Mouse (Mus musculus) liver, adult 2 months (tissue): Measurements from ENCODE around the gene Zmynd8. TPM values are rescaled to one million over a fixed set of nuclear protein-coding genes. Genes with fewer than 3 reads are reported as not detected.

ENCODE experiments used
- DNase-seq: peaks from one replicate; pipeline ENCODE4 v3.0.0-alpha.2; 2011; ENCODE audit warnings: low read depth, low spot score; ENCODE audit errors: extremely low read depth
- H3K27ac ChIP-seq: fragments of 200-500 bp; replicated peaks from 2 replicates; pipeline ENCODE4 v1.5.1; 2012; ENCODE audit warnings: low read depth, mild to moderate bottlenecking, control low read depth, inconsistent platforms, low read length; ENCODE audit not compliant: insufficient read depth
- H3K27me3 ChIP-seq: fragments of 200-500 bp; 2 replicates; pipeline ENCODE4 v1.6.1; 2012; ENCODE audit warnings: mild to moderate bottlenecking, moderate library complexity, low read length, inconsistent platforms; ENCODE audit not compliant: control insufficient read depth, insufficient read depth
- H3K36me3 ChIP-seq: fragments of 200-500 bp; 2 replicates; pipeline ENCODE4 v1.6.1; 2012; ENCODE audit warnings: low read length, inconsistent platforms; ENCODE audit not compliant: control insufficient read depth, insufficient read depth
- H3K4me1 ChIP-seq: fragments of 200-500 bp; 2 replicates; pipeline ENCODE4 v1.6.1; 2011; ENCODE audit warnings: low read length; ENCODE audit not compliant: control insufficient read depth, insufficient read depth
- H3K4me3 ChIP-seq: fragments of 200-500 bp; 2 replicates; pipeline ENCODE4 v1.5.1; 2011; ENCODE audit warnings: low read depth, mild to moderate bottlenecking, control low read depth, low read length, moderate library complexity; ENCODE audit not compliant: insufficient read depth
- H3K79me2 ChIP-seq: fragments of 200-500 bp; 2 replicates; pipeline ENCODE4 v1.6.1; 2012; ENCODE audit warnings: inconsistent platforms, mild to moderate bottlenecking, low read length, moderate library complexity; ENCODE audit not compliant: control insufficient read depth, insufficient read depth
- H3K9ac ChIP-seq: fragments of 200-500 bp; 2 replicates; pipeline ENCODE4 v1.6.1; 2012; ENCODE audit warnings: low read depth, mild to moderate bottlenecking, control low read depth, inconsistent platforms, low read length
- CTCF ChIP-seq: fragments of 200-500 bp; IDR thresholded peaks from 2 replicates; pipeline ENCODE4 v1.5.1; 2011; ENCODE audit warnings: low read depth, low read length, control low read depth
- POLR2A ChIP-seq: fragments of 200-500 bp; IDR thresholded peaks from 2 replicates; pipeline ENCODE4 v1.6.1; 2011; ENCODE audit warnings: low read length, control low read depth; ENCODE audit not compliant: insufficient read depth; ENCODE audit errors: extremely low read depth
- WGBS: fragments of 180-500 bp; shearing (Covaris S2); methylation state at CpG from one replicate; pipeline ENCODE4 v1.1.7; 2018; 5-methylcytosine and 5-hydroxymethylcytosine counted together
- polyA plus RNA-seq: library from polyadenylated mRNA; depleted of rRNA; stranded (reverse); fragments of >200 nt; gene quantifications from 2 replicates; pipeline ENCODE4 v1.2.3, GENCODE M21; 2012
- total RNA-seq: library from RNA; depleted of rRNA; stranded (reverse); fragments of >200 nt; gene quantifications from 2 replicates; pipeline ENCODE4 v1.2.3, GENCODE M21; 2014

The Zmynd8 gene
- total and polyA plus RNA-seq, 2 experiments: 7.8 to 10.0 TPM

GRCm38 (mm10) chr2:165906332-165906945 lies 7.6 kb upstream of the Zmynd8 start:
- DNase-seq: no peak
- Histone ChIP-seq H3K27ac (no peak overlapping the region), H3K9ac (no peak overlapping the region), H3K4me1 (no peaks in the 10 kb centered on the region), H3K36me3 (no peaks in the 10 kb centered on the region), H3K79me2 (no peaks in the 10 kb centered on the region), H3K4me3 (no peak overlapping the region), H3K27me3 (no peaks in the 10 kb centered on the region)
- WGBS: 44% methylated on average over 15 of the region's 15 CpGs
- TF ChIP-seq CTCF: no peak
- TF ChIP-seq POLR2A: no peak

- Histone ChIP-seq H3K4me1 (peaks cover 11% of the 10 kb centered on the region), H3K27ac (peak overlapping the region; percentile 44; the same call in 1 of the 2 replicates), H3K4me3 (no peak overlapping the region), H3K27me3 (no peaks in the 10 kb centered on the region), H3K9ac (no peak overlapping the region), H3K79me2 (no peaks in the 10 kb centered on the region), H3K36me3 (no peaks in the 10 kb centered on the region)
- 62% methylated on average over 3 of the region's 3 CpGs for WGBS
- no peak for DNase-seq
- TF ChIP-seq POLR2A: no peak
- TF ChIP-seq CTCF: no peak
These were observed 2.2 kb upstream of the Zmynd8 start for GRCm38 (mm10) chr2:165901127-165901384.

GRCm38 (mm10) chr2:165900351-165901126 lies 1.7 kb upstream of the Zmynd8 start:
- no peaks in the 10 kb centered on the region for H3K36me3 ChIP-seq
- H3K4me1 ChIP-seq: peaks cover 14% of the 10 kb centered on the region
- TF ChIP-seq CTCF: 0 out of 2 replicates have a peak, but pooled peaks have one; percentile 11
- TF ChIP-seq POLR2A: no peak
- no peaks in the 10 kb centered on the region for H3K79me2 ChIP-seq
- 47% methylated on average over 23 of the region's 23 CpGs for WGBS
- no peak for DNase-seq
- H3K27me3 ChIP-seq: no peaks in the 10 kb centered on the region
- H3K4me3 ChIP-seq: peak overlapping the region; percentile 8; the same call in 1 of the 2 replicates
- peak overlapping the region; percentile 44 for H3K27ac ChIP-seq
- peak overlapping the region; percentile 26; the same call in 1 of the 2 replicates for H3K9ac ChIP-seq

- Histone ChIP-seq H3K36me3 (no peaks in the 10 kb centered on the region), H3K27ac (no peak overlapping the region), H3K4me3 (no peak overlapping the region), H3K9ac (no peak overlapping the region), H3K27me3 (no peaks in the 10 kb centered on the region), H3K79me2 (no peaks in the 10 kb centered on the region), H3K4me1 (peaks cover 14% of the 10 kb centered on the region)
- DNase-seq: peak; percentile 52
- WGBS: 14% methylated on average over 3 of the region's 3 CpGs
- no peak for TF ChIP-seq POLR2A
- TF ChIP-seq CTCF: no peak
These were observed 1.1 kb upstream of the Zmynd8 start for GRCm38 (mm10) chr2:165899923-165900322.

GRCm38 (mm10) chr2:165899474-165899873 lies 658 bp upstream of the Zmynd8 start:
- TF ChIP-seq POLR2A: no peak
- TF ChIP-seq CTCF: peak; percentile 22; the same call in 1 of the 2 replicates
- no peaks in the 10 kb centered on the region for H3K27me3 ChIP-seq
- WGBS: 68% methylated on average over 6 of the region's 6 CpGs
- no peak for DNase-seq
- H3K4me3 ChIP-seq: no peak overlapping the region
- H3K36me3 ChIP-seq: no peaks in the 10 kb centered on the region
- no peak overlapping the region for H3K27ac ChIP-seq
- H3K79me2 ChIP-seq: no peaks in the 10 kb centered on the region
- H3K9ac ChIP-seq: no peak overlapping the region
- peaks cover 14% of the 10 kb centered on the region for H3K4me1 ChIP-seq

GRCm38 (mm10) chr2:165896171-165896570 lies 2.6 kb downstream of the Zmynd8 start:
- Histone ChIP-seq H3K36me3 (no peaks in the 10 kb centered on the region), H3K4me1 (peaks cover 14% of the 10 kb centered on the region), H3K27ac (no peak overlapping the region), H3K9ac (no peak overlapping the region), H3K79me2 (no peaks in the 10 kb centered on the region), H3K4me3 (no peak overlapping the region), H3K27me3 (no peaks in the 10 kb centered on the region)
- WGBS: 77% methylated on average over 13 of the region's 13 CpGs
- peak; percentile 51 for DNase-seq
- no peak for TF ChIP-seq CTCF
- TF ChIP-seq POLR2A: no peak
